Mouse (Mus musculus) heart, embryonic 12.5 days (tissue): ENCODE measurements around the gene Mindy2. TPM values are rescaled to one million over a fixed set of nuclear protein-coding genes. Genes with fewer than 3 reads are reported as not detected.

Experiments
- ATAC-seq: fragments of 200-750 bp; cut with Nextera tagmentation; 2 replicates; pipeline ENCODE4 v1.8.0; 2017; ENCODE audit warnings: moderate TSS enrichment, moderate library complexity; ENCODE audit not compliant: insufficient number of reproducible peaks, low FRiP score
- H3K27ac ChIP-seq: fragments of 300-500 bp; sonication (generic); 2 replicates; pipeline ENCODE4 v1.5.1; 2016; ENCODE audit warnings: mild to moderate bottlenecking, moderate library complexity; ENCODE audit not compliant: poor library complexity, severe bottlenecking
- H3K27me3 ChIP-seq: fragments of 300-500 bp; sonication (generic); replicated peaks from 2 replicates; pipeline ENCODE4 v1.6.1; 2016; ENCODE audit warnings: mild to moderate bottlenecking, moderate library complexity
- H3K36me3 ChIP-seq: fragments of 300-500 bp; sonication (generic); 2 replicates; pipeline ENCODE4 v1.6.1; 2016; ENCODE audit warnings: mild to moderate bottlenecking, moderate library complexity
- H3K4me1 ChIP-seq: fragments of 300-500 bp; sonication (generic); replicated peaks from 2 replicates; pipeline ENCODE4 v1.6.1; 2016; ENCODE audit warnings: mild to moderate bottlenecking
- H3K4me2 ChIP-seq: fragments of 300-500 bp; sonication (generic); 2 replicates; pipeline ENCODE4 v1.6.1; 2016; ENCODE audit warnings: mild to moderate bottlenecking, moderate library complexity
- H3K4me3 ChIP-seq: fragments of 300-500 bp; sonication (generic); 2 replicates; pipeline ENCODE4 v1.5.1; 2016; ENCODE audit warnings: mild to moderate bottlenecking
- H3K9ac ChIP-seq: fragments of 300-500 bp; sonication (generic); 2 replicates; pipeline ENCODE4 v1.6.1; 2016; ENCODE audit warnings: mild to moderate bottlenecking, moderate library complexity
- H3K9me3 ChIP-seq: fragments of 300-500 bp; sonication (generic); replicated peaks from 2 replicates; pipeline ENCODE4 v1.6.1; 2016; ENCODE audit warnings: mild to moderate bottlenecking, moderate library complexity
- WGBS: fragments of 180-500 bp; shearing (Covaris S2); methylation state at CpG from one replicate; pipeline ENCODE4 v1.1.7; 2016; 5-methylcytosine and 5-hydroxymethylcytosine counted together
- polyA plus RNA-seq: library from polyadenylated mRNA; unstranded; fragments of >200 nt; fragmentation: Nextera tagmentation; extraction: Ambion mirVana; gene quantifications from 2 replicates; pipeline ENCODE4 v1.2.1, GENCODE M21; 2016

Mindy2 gene
- polyA plus RNA-seq, 1 experiment from 2014 or later: 14.7 TPM

DNA sequence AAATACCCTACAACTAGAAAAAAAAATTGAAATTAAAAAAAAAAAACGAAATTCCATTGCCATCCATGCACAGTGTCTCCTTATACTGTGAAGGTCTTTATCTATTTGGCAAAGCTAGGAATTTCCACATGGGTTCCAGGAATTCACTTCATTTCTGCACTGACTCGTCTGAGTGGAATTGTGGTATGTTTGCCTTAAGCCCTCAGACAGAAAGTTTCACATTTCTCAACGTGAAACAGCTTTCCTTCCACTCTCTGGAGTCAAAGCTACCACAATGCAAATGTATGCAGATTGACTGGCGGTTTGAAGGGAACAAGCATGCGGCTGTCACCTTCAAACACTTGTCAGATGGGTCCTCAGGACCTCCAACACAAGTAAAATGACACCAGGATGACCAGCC, 25.3 kb downstream of the Mindy2 start:
- no peak for ATAC-seq
- no peak overlapping the region for H3K9ac ChIP-seq
- H3K9me3 ChIP-seq: no peaks in the 10 kb centered on the region
- no peaks in the 10 kb centered on the region for H3K27me3 ChIP-seq
- peaks cover 3% of the 10 kb centered on the region; the same call in 1 of the 2 replicates for H3K4me1 ChIP-seq
- H3K27ac ChIP-seq: no peak overlapping the region
- no peaks in the 10 kb centered on the region for H3K36me3 ChIP-seq
- no peak overlapping the region for H3K4me3 ChIP-seq
- 20% methylated on average over 5 of the region's 5 CpGs for WGBS
- H3K4me2 ChIP-seq: no peak overlapping the region

DNA sequence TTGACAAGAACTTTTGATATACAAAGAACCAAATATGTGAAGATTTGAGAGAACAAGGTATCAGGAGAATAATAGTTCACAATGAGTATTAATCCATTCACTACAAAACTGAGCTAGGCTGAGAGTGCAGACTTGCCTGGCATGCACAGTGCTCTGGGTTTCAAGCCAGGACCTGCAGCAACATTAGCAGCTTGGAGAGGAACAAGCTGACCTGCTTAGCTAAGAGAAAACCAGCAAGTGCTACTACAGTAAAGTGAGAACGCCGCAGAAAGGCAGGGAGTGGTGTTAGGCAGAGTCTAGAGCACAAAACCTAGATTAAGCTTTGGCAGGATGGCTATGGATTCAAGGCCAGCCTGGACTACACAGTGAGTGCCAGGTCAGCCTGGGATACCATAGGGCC, 27.3 kb downstream of the Mindy2 start:
- ATAC-seq: no peak
- no peaks in the 10 kb centered on the region for H3K9me3 ChIP-seq
- peaks cover 4% of the 10 kb centered on the region; the same call in 1 of the 2 replicates for H3K36me3 ChIP-seq
- peaks cover 3% of the 10 kb centered on the region; the same call in 1 of the 2 replicates for H3K4me1 ChIP-seq
- no peak overlapping the region for H3K27ac ChIP-seq
- no peak overlapping the region for H3K4me2 ChIP-seq
- H3K4me3 ChIP-seq: no peak overlapping the region
- H3K9ac ChIP-seq: no peak overlapping the region
- 81% methylated on average over 2 of the region's 2 CpGs for WGBS
- no peaks in the 10 kb centered on the region for H3K27me3 ChIP-seq

DNA sequence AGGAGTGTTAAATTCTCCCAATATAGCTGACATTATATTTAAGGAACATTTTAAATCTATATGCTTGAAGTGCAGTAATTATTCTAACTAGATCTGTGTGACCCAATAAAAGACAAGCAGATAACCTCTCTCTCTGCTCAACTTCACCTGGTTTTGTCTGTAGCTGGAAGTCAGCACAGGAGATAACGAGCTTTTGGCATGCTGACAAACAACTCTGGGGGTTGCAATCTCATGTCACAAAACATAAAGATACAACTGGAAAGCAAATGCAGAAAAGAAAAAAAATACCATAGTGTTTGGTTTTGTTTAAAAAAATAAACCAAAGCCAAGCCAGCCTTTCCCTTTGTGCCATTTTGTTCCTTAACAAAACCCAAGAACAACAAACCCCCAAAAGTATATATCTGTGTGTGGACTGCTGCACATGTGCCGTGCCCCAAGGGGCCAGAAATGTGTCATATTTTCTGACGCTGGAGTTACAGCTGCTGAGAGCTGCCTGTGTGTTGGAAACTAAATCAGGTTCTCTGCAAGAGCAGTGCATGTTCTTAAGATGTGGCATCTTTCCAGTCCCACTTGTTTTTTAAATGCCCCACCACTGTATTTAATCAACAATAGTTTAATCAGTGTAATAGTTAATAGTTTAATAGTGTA, 45.8 kb downstream of the Mindy2 start:
- H3K27ac ChIP-seq: no peak overlapping the region

DNA sequence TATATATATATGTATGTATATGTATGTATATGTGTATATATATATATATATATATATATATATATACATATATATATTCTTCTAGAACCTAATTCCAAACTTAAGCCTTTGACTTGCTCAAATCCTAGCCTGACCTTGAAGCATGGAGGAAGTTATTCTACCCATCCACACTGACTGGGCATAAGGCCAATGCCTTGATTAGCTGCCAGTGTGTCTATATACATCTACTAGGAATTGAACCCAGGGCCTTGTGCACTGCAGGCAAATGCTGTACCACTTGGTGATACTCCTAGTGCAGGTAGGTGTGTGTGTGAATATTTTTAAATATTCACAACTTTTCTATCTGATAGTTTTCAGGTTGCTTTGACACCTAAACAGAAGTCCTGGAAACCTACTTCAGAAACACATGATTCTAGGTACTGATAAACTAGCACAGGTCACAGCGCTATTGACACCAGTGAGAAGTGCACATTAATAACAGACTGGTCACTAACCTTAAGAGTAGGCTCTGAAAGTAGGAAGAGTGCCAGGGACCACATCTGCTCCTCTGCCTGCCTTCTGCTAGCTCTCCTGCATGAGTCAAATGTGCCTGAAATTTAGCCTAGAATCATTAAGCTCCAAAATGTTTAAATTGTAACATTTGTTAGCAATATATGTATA, 54.7 kb downstream of the Mindy2 start:
- ATAC-seq: no peak
- H3K4me3 ChIP-seq: no peak overlapping the region
- H3K9ac ChIP-seq: no peak overlapping the region
- WGBS: 85% methylated on average over 1 of the region's 1 CpGs
- H3K36me3 ChIP-seq: peaks cover 36% of the 10 kb centered on the region
- H3K27me3 ChIP-seq: no peaks in the 10 kb centered on the region
- no peak overlapping the region for H3K27ac ChIP-seq
- H3K4me1 ChIP-seq: no peaks in the 10 kb centered on the region
- H3K9me3 ChIP-seq: no peaks in the 10 kb centered on the region
- H3K4me2 ChIP-seq: no peak overlapping the region

More for the DNA sequence above, 45.8 kb downstream of the Mindy2 start:
- 57% methylated on average over 3 of the region's 3 CpGs for WGBS
- Histone ChIP-seq H3K9me3 (no peaks in the 10 kb centered on the region), H3K27me3 (no peaks in the 10 kb centered on the region), H3K4me2 (no peak overlapping the region), H3K9ac (no peak overlapping the region), H3K4me1 (0 out of 2 replicates have a peak, but pooled peaks cover 8% of the 10 kb centered on the region), H3K36me3 (peaks cover 37% of the 10 kb centered on the region), H3K4me3 (no peak overlapping the region)
- no peak for ATAC-seq

DNA sequence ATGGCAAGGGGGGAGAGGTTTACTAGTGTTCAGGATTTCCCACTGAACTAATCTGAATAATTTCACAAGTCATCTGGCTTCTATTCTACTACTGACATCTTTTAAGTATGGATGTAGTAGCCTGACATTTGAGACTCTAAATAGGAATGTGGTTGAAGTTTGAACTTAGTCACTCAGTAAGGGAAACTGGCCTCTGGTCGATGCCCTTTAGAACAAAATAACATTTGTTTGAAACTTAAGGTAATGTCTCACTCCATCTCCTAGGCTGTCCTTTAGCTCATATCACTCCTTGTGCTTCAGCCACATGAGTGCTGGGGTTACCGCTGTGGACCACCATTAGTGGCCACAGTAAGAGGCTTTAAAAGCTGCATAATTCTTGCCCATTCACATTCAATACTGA, 58.7 kb downstream of the Mindy2 start:
- Histone ChIP-seq H3K27me3 (no peaks in the 10 kb centered on the region), H3K9me3 (no peaks in the 10 kb centered on the region), H3K27ac (no peak overlapping the region), H3K36me3 (peaks cover 35% of the 10 kb centered on the region), H3K4me1 (no peaks in the 10 kb centered on the region), H3K9ac (no peak overlapping the region), H3K4me2 (no peak overlapping the region), H3K4me3 (no peak overlapping the region)
- WGBS: 93% methylated on average over 2 of the region's 2 CpGs
- no peak for ATAC-seq

DNA sequence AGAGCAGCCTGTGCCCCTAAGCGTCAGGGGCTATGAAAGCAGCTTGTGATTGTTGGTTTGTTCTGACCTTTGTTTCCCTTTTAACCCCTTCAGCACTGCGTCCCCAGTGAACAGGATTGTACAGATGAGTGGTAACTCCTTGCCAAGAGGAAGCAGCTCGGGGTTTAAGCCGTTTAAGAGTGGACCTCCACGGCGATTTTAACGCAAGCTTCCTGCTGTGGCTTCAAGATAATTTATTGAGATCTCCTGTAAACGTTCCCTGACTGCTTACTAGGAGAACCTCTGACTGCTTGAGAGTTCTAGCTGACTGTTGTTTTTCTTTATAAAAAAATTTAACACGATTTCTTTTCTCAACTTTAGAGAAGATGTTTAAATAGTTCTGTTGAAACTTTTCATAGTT, 65.5 kb downstream of the Mindy2 start:
- H3K4me1 ChIP-seq: no peaks in the 10 kb centered on the region
- no peak overlapping the region for H3K4me2 ChIP-seq
- no peak for ATAC-seq
- no peaks in the 10 kb centered on the region for H3K27me3 ChIP-seq
- no peak overlapping the region for H3K27ac ChIP-seq
- no peak overlapping the region for H3K4me3 ChIP-seq
- H3K9ac ChIP-seq: no peak overlapping the region
- no peaks in the 10 kb centered on the region for H3K9me3 ChIP-seq
- 74% methylated on average over 9 of the region's 9 CpGs for WGBS
- H3K36me3 ChIP-seq: peaks cover 86% of the 10 kb centered on the region

DNA sequence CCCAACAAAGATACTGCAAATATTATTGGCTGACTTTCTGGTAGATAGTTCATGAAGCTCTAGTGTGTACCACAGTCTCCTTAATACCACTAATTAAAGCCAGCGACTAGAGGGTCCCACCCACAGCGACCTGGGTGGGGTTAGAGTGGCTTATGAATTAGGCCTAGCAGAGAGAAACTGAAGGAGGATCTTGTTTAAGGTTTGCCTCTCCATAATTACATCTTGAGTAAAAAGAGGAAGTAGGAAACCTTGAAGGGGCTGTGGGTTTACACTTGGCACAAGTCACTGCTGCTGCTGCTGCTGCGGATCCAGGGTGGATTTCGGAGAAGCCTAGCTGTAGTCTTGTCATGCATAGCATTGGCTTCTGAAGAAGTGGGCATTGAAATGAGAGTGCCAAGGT, 66.2 kb downstream of the Mindy2 start:
- no peak overlapping the region for H3K4me2 ChIP-seq
- ATAC-seq: no peak
- no peaks in the 10 kb centered on the region for H3K27me3 ChIP-seq
- H3K9me3 ChIP-seq: no peaks in the 10 kb centered on the region
- H3K4me1 ChIP-seq: no peaks in the 10 kb centered on the region
- H3K36me3 ChIP-seq: peaks cover 89% of the 10 kb centered on the region
- H3K27ac ChIP-seq: no peak overlapping the region
- H3K4me3 ChIP-seq: no peak overlapping the region
- WGBS: 95% methylated on average over 4 of the region's 4 CpGs
- H3K9ac ChIP-seq: no peak overlapping the region

DNA sequence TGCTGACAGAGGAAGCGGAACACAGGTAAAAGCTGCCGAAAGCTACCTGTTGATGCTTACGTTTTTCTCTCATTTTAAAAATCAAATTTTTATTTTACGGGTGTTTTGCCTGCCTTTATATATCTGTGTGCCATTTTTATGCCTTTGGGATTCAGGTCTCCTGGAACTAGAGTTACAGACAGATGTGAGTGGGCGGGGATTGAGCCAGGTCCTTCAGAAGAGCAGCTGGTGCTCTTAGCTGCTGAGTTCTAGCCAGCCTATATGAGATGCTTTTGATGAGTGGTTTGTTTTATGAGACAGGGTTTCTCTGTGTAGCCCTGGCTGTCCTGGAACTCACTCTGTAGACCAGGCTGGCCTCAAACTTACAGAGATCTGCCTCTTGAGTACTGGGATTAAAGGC, 69.8 kb downstream of the Mindy2 start:
- H3K36me3 ChIP-seq: peaks cover 82% of the 10 kb centered on the region
- no peaks in the 10 kb centered on the region for H3K9me3 ChIP-seq
- H3K4me1 ChIP-seq: no peaks in the 10 kb centered on the region
- no peak overlapping the region for H3K27ac ChIP-seq
- no peak for ATAC-seq
- WGBS: 91% methylated on average over 5 of the region's 5 CpGs
- no peak overlapping the region for H3K4me2 ChIP-seq
- no peaks in the 10 kb centered on the region for H3K27me3 ChIP-seq
- H3K4me3 ChIP-seq: no peak overlapping the region
- no peak overlapping the region for H3K9ac ChIP-seq

DNA sequence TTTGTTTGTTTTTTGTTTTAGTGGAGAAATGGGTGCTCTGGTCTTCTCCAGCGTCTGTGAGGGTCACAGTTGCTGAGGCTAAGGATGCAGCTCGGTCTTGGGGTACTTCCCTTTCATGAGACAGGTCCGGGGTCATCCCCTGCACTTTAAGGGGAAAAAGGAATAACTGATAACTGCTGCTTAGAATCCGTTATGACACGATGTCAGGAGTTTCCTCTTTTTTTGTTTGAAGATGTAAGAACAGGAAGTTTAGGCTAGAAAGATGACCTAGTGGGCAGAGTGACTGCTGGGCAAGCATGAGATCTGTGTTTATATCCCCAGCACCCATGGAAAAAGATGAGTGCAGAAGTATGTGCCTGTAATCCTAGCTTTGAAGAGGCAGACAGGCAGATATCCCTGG, 71.8 kb downstream of the Mindy2 start:
- 74% methylated on average over 5 of the region's 5 CpGs for WGBS
- H3K36me3 ChIP-seq: peaks cover 80% of the 10 kb centered on the region
- no peak for ATAC-seq

DNA sequence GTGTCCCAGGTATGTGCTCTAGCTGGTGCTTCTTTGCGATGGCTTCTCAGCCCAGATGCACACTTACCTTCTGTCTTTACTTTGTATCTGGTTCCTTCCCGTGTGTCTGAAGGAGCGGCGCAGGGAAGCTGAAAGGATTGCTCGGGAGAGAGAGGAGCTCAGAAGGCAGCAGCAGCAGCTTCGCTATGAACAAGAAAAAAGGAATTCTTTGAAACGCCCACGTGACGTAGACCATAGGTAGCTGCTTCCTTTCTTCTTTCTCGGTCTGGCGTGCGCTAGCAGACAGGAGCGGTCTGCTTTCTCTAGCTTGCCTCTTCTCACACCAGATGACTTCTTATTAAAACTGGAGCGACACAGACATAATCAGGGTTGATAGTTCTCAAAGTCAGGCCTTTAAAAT, 72.3 kb downstream of the Mindy2 start:
- WGBS: 89% methylated on average over 14 of the region's 14 CpGs
- Histone ChIP-seq H3K27me3 (no peaks in the 10 kb centered on the region), H3K9me3 (no peaks in the 10 kb centered on the region), H3K4me2 (no peak overlapping the region), H3K27ac (no peak overlapping the region), H3K9ac (no peak overlapping the region), H3K36me3 (peaks cover 80% of the 10 kb centered on the region), H3K4me3 (no peak overlapping the region), H3K4me1 (no peaks in the 10 kb centered on the region)
- ATAC-seq: no peak

More for the DNA sequence above, 71.8 kb downstream of the Mindy2 start:
- H3K4me2 ChIP-seq: no peak overlapping the region
- no peak overlapping the region for H3K27ac ChIP-seq
- no peak overlapping the region for H3K9ac ChIP-seq
- no peak overlapping the region for H3K4me3 ChIP-seq
- H3K9me3 ChIP-seq: no peaks in the 10 kb centered on the region
- H3K4me1 ChIP-seq: no peaks in the 10 kb centered on the region
- no peaks in the 10 kb centered on the region for H3K27me3 ChIP-seq

DNA sequence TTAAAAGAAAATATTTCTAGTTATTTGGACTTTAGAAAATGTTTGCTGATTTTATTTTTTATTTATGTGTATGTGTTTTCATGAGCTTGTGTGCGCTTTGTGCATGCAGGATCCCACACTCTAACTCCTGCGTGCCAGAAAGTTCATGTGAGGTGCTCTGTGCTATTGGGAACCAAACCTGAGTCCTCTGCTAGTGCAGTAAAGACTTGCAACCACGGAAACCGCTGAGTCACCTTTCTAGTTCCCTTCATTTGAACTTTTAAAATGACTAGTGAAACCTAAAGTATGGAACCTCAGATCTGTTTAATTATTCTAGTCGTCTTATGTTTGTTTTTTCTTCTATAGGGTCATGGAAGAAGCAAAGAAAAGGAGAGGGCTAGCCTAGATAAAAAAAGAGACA, 76.0 kb downstream of the Mindy2 start:
- WGBS: 89% methylated on average over 5 of the region's 5 CpGs
- H3K4me2 ChIP-seq: no peak overlapping the region
- H3K4me1 ChIP-seq: no peaks in the 10 kb centered on the region
- H3K36me3 ChIP-seq: peaks cover 72% of the 10 kb centered on the region
- H3K9ac ChIP-seq: no peak overlapping the region
- no peak overlapping the region for H3K4me3 ChIP-seq
- no peaks in the 10 kb centered on the region for H3K27me3 ChIP-seq
- no peak for ATAC-seq
- H3K27ac ChIP-seq: no peak overlapping the region
- no peaks in the 10 kb centered on the region for H3K9me3 ChIP-seq

DNA sequence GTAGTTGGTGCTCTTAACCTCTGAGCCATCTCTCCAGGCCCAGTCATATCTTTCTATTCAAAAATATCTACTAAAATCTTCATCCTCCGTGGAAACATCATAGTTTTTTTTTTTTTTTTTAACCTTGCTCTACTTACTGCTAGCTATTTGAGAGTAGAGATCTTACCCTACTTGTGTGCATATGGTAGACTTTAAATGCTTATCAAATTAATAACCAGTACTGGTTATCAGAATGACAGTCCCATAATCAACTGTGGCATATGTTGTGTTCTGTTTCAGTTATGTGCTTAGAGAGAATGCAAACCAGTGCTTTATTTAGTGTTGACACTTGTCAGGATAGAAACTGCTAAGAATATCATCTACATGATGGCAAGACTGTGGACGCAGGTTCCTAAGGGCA, 78.9 kb downstream of the Mindy2 start:
- no peaks in the 10 kb centered on the region for H3K9me3 ChIP-seq
- no peaks in the 10 kb centered on the region for H3K4me1 ChIP-seq
- H3K9ac ChIP-seq: no peak overlapping the region
- 90% methylated on average over 2 of the region's 2 CpGs for WGBS
- no peak overlapping the region for H3K4me3 ChIP-seq
- no peak for ATAC-seq
- no peak overlapping the region for H3K27ac ChIP-seq
- peaks cover 69% of the 10 kb centered on the region for H3K36me3 ChIP-seq
- H3K27me3 ChIP-seq: no peaks in the 10 kb centered on the region
- no peak overlapping the region for H3K4me2 ChIP-seq
